Mouse (Mus musculus): ENCODE data around the gene Cntnap4.

GRCm38 (mm10) chr8:112681757-112682156 is 111.9 kb downstream of the Cntnap4 start:
- TF ChIP-seq TCF12 (IDR thresholded peaks at IDR 0.05; ENCODE audit: insufficient read depth, poor library complexity, severe bottlenecking) (no peak), USF1 (IDR thresholded peaks at IDR 0.05; ENCODE audit: low read depth) (no peak), POLR2A (IDR thresholded peaks at IDR 0.05; ENCODE audit: insufficient read length, low read depth) (no peak), MAX (IDR thresholded peaks at IDR 0.05; ENCODE audit: low read depth) (no peak), SRF (IDR thresholded peaks at IDR 0.05; ENCODE audit: control insufficient read depth, insufficient read length, low read depth) (no peak), TCF3 (IDR thresholded peaks at IDR 0.05; ENCODE audit: insufficient read length, low read depth) (no peak), POLR2AphosphoS2 (IDR thresholded peaks at IDR 0.05; ENCODE audit: insufficient read length, low read depth) (no peak), CEBPB (IDR thresholded peaks at IDR 0.05; ENCODE audit: insufficient read depth, poor library complexity, severe bottlenecking) (no peak), E2F4 (IDR thresholded peaks at IDR 0.05; ENCODE audit: insufficient read depth) (no peak)
